Mouse (Mus musculus): ENCODE results near the gene Nmur1. TPM values are rescaled to one million over a fixed set of nuclear protein-coding genes. Genes with fewer than 3 reads are reported as not detected.

The Nmur1 gene
- total and polyA plus RNA-seq, 2 experiments from 2014 or later, result 0.33 TPM; not detected in 1

DNA sequence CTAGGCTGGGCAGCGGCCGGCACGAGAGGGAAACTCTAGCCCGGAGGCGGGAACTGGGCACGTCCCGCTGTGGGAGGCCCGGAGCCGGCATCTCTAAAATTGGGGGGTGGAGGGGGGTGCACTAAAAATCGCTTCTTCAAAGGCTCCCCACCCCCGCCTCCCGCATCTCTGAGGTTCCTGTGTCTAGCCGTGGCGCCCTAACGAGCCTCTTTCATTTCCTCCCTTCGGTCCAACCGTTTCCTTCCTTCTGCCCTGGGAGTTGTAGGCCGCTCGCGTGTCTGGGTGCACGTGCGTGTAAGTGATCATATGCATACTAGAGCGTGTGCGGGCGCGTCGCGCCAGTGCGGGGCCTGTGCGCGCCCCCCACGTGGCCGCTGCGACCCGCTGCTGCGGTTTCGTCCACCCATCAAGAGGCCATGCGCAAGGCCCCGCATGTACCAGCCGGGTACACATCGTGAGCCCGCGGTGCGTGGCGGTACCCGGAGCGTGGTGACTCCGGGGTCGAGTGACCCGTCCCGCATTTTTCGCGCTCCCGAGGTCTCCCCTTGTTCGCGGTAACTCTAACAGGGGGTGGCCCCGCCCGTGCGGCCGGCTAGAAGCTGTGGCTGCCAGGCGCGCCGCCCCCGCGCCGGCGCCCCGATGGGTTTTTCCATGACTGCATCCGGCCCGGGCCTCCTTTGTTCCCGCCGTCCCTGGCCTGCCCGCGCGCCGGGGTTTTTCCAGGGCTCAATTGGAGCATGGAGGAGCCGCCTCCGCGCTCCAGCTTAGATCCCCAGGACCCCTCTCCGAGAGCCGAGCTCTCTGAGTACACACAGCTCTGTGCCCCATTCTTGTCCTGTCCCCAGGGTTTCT is 16.2 kb upstream of the Nmur1 start:
- WGBS, result under 1% methylated on average over 73 of the region's 81 CpGs
- peak overlapping the region; percentile 48 for H3K4me3 ChIP-seq (ENCODE audit: low read depth, low read length)
- H3K27ac ChIP-seq (ENCODE audit: low read depth, low read length), result peak overlapping the region; percentile 98
- H3K4me1 ChIP-seq (ENCODE audit: insufficient read depth, low read length), result peaks cover 12% of the 10 kb centered on the region
- H3K9me3 ChIP-seq (ENCODE audit: low read length), result no peaks in the 10 kb centered on the region
- no peaks in the 10 kb centered on the region for H3K27me3 ChIP-seq (ENCODE audit: insufficient read depth, low read length)
- H3K4me2 ChIP-seq (ENCODE audit: low read depth, low read length, poor library complexity, severe bottlenecking), result peak overlapping the region; percentile 86
- H3K9ac ChIP-seq (replicated peaks; ENCODE audit: low read length, poor library complexity, severe bottlenecking), result peak overlapping the region; percentile 81
- H3K36me3 ChIP-seq (ENCODE audit: insufficient read depth, low read length), result no peaks in the 10 kb centered on the region
- TF ChIP-seq CTCF (IDR thresholded peaks at IDR 0.05), result no peak
- DNase-seq (ENCODE audit: low spot score), result peak; percentile 86
- ATAC-seq (ENCODE audit: low FRiP score), result peak; percentile 78

- no peak for ATAC-seq (ENCODE audit: low FRiP score)
- 0% methylated on average over 5 of the region's 5 CpGs for WGBS
- no peak for DNase-seq (ENCODE audit: low spot score)
Measured at GRCm38 (mm10) chr1:86441724-86441979, 15.6 kb upstream of the Nmur1 start.

DNA sequence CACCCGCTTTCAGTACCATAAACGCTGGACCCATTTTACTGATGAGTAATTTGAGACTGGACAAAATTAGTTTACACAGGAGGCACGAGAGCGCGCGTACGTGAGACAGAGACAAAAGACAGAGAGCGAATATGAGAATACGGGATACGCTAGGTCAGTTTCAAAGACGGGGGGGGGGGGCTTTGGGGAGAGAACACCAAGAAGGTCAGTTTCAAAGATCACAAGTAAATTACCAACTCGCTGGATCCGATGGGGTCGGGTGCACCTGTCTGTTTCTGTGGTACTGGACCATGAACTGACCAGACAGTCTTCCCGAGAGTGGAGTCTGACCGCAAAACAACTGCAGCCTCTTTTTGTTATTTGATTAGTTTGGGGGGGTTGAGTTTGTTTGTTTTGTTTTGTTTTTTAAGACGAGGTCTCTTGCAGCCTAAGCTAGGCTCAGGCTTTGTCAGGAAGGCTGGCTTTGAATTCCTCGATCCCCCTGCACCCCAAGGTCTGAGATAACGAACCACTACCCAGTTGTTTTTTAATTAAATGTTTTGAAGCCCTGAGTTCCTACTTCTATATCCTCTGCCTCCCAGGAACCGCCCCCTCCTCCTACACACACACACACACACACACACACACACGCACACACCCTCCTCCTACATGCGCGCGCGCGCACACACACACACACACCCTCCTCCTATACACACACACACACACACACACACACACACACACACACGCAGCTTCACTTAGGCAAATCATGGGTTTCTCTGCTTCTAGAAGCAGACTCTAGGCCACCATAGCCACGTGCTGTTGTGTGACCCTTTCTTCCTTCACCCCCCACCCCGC is 15.1 kb upstream of the Nmur1 start:
- H3K4me2 ChIP-seq (ENCODE audit: low read depth, low read length, poor library complexity, severe bottlenecking), result peak overlapping the region; percentile 86
- H3K36me3 ChIP-seq (ENCODE audit: insufficient read depth, low read length), result no peaks in the 10 kb centered on the region
- DNase-seq (ENCODE audit: low spot score) (peak; percentile 86), ATAC-seq (ENCODE audit: low FRiP score) (peak; percentile 55)
- peak overlapping the region; percentile 98 for H3K27ac ChIP-seq (ENCODE audit: low read depth, low read length)
- H3K4me1 ChIP-seq (ENCODE audit: insufficient read depth, low read length), result peaks cover 12% of the 10 kb centered on the region
- peak; percentile 22; the same call in 1 of the 2 replicates for TF ChIP-seq CTCF (IDR thresholded peaks at IDR 0.05)
- no peaks in the 10 kb centered on the region for H3K27me3 ChIP-seq (ENCODE audit: insufficient read depth, low read length)
- H3K4me3 ChIP-seq (ENCODE audit: low read depth, low read length), result peak overlapping the region; percentile 48
- no peaks in the 10 kb centered on the region for H3K9me3 ChIP-seq (ENCODE audit: low read length)
- H3K9ac ChIP-seq (replicated peaks; ENCODE audit: low read length, poor library complexity, severe bottlenecking), result peak overlapping the region; percentile 81
- 1% methylated on average over 29 of the region's 29 CpGs for WGBS

More at GRCm38 (mm10) chr1:86441724-86441979, 15.6 kb upstream of the Nmur1 start:
- Histone ChIP-seq H3K4me3 (ENCODE audit: low read depth, low read length) (peak overlapping the region; percentile 48), H3K27me3 (ENCODE audit: insufficient read depth, low read length) (no peaks in the 10 kb centered on the region), H3K36me3 (ENCODE audit: insufficient read depth, low read length) (no peaks in the 10 kb centered on the region), H3K4me2 (ENCODE audit: low read depth, low read length, poor library complexity, severe bottlenecking) (peak overlapping the region; percentile 86), H3K9me3 (ENCODE audit: low read length) (no peaks in the 10 kb centered on the region), H3K27ac (ENCODE audit: low read depth, low read length) (peak overlapping the region; percentile 98), H3K4me1 (ENCODE audit: insufficient read depth, low read length) (peaks cover 12% of the 10 kb centered on the region), H3K9ac (replicated peaks; ENCODE audit: low read length, poor library complexity, severe bottlenecking) (peak overlapping the region; percentile 81)
- TF ChIP-seq CTCF (IDR thresholded peaks at IDR 0.05), result no peak

DNA sequence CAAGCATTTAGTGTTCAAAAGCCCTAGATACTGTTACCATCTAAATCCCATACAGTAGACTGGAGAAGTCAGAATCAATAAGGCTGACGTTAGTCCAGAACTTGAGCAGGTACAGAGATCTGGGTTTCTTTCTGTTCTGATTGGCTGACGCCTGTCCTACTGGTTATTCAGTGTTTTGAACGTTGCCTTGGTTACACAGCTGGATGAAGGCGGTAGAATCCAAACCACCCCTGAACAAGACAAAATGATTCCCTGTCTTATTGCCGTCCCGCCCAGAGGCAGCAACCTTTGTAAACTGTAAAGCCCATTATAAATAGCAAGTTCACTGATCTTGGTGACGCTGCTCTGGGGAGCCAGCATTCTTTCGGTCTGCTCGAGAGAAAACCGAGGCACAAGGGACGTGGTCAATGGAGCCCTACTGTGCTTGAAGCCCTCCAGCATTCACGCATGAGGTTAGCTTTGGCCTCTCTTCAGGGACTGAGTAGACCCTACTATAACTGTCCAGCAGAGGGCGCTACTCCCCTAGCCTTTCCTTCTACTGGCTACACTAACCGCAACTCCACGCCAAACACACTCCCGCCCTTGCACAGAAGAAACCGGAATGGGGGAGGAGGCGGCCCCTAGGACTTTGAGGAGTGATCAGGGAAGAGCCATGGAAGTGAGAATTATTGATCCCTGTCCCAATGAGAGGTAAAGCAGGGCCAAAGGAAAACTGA is 14.3 kb upstream of the Nmur1 start:
- Histone ChIP-seq H3K27ac (ENCODE audit: low read depth, low read length) (peak overlapping the region; percentile 98), H3K9me3 (ENCODE audit: low read length) (no peaks in the 10 kb centered on the region), H3K27me3 (ENCODE audit: insufficient read depth, low read length) (no peaks in the 10 kb centered on the region), H3K9ac (replicated peaks; ENCODE audit: low read length, poor library complexity, severe bottlenecking) (no peak overlapping the region; the same call in 1 of the 2 replicates), H3K4me1 (ENCODE audit: insufficient read depth, low read length) (peaks cover 12% of the 10 kb centered on the region), H3K4me3 (ENCODE audit: low read depth, low read length) (peak overlapping the region; percentile 48), H3K36me3 (ENCODE audit: insufficient read depth, low read length) (no peaks in the 10 kb centered on the region), H3K4me2 (ENCODE audit: low read depth, low read length, poor library complexity, severe bottlenecking) (peak overlapping the region; percentile 86)
- TF ChIP-seq CTCF (IDR thresholded peaks at IDR 0.05), result peak; percentile 99
- peak; percentile 97 for DNase-seq (ENCODE audit: low spot score)
- WGBS, result 2% methylated on average over 18 of the region's 18 CpGs
- ATAC-seq (ENCODE audit: low FRiP score), result peak; percentile 79

- Histone ChIP-seq H3K9ac (replicated peaks; ENCODE audit: low read length, poor library complexity, severe bottlenecking) (no peak overlapping the region; the same call in 1 of the 2 replicates), H3K4me1 (ENCODE audit: insufficient read depth, low read length) (peaks cover 17% of the 10 kb centered on the region), H3K27ac (ENCODE audit: low read depth, low read length) (peak overlapping the region; percentile 98; the same call in 1 of the 2 replicates), H3K27me3 (ENCODE audit: insufficient read depth, low read length) (no peaks in the 10 kb centered on the region), H3K4me2 (ENCODE audit: low read depth, low read length, poor library complexity, severe bottlenecking) (no peak overlapping the region), H3K4me3 (ENCODE audit: low read depth, low read length) (no peak overlapping the region), H3K9me3 (ENCODE audit: low read length) (no peaks in the 10 kb centered on the region), H3K36me3 (ENCODE audit: insufficient read depth, low read length) (no peaks in the 10 kb centered on the region)
- TF ChIP-seq CTCF (IDR thresholded peaks at IDR 0.05), result no peak
- 30% methylated on average over 8 of the region's 8 CpGs for WGBS
- ATAC-seq (ENCODE audit: low FRiP score) (no peak), DNase-seq (ENCODE audit: low spot score) (no peak)
Measured at GRCm38 (mm10) chr1:86439487-86440170, 13.6 kb upstream of the Nmur1 start.
